Mouse (Mus musculus): Measurements from ENCODE around the gene Focad. TPM values are rescaled to one million over a fixed set of nuclear protein-coding genes. Genes with fewer than 3 reads are reported as not detected.

Focad gene
- polyA plus RNA-seq, 1 experiment, result 29.6 TPM

- Histone ChIP-seq H3K4me3 (replicated peaks; ENCODE audit: insufficient read depth, low read depth, low read length) (no peak overlapping the region), H3K27ac (ENCODE audit: insufficient read depth, low read length) (no peak overlapping the region), H3K27me3 (ENCODE audit: control insufficient read depth, insufficient read depth, low read length) (no peaks in the 10 kb centered on the region), H3K4me1 (ENCODE audit: control insufficient read depth, insufficient read depth, low read length) (no peaks in the 10 kb centered on the region)
- DNase-seq, result no peak
- 82% methylated on average over 6 of the region's 6 CpGs for WGBS
- TF ChIP-seq POLR2A (IDR thresholded peaks at IDR 0.05; ENCODE audit: borderline replicate concordance, insufficient read depth, low read length) (no peak), CTCF (IDR thresholded peaks at IDR 0.05; ENCODE audit: borderline replicate concordance, insufficient read depth, low read depth, low read length) (no peak)
Measured at GRCm38 (mm10) chr4:88300832-88301621, 206.6 kb downstream of the Focad start.

GRCm38 (mm10) chr4:88302291-88302690 lies 207.9 kb downstream of the Focad start:
- H3K4me3 ChIP-seq (replicated peaks; ENCODE audit: insufficient read depth, low read depth, low read length), result no peak overlapping the region
- peak in 1 of 2 experiments; percentile 39 for DNase-seq
- H3K4me1 ChIP-seq (ENCODE audit: control insufficient read depth, insufficient read depth, low read length), result no peaks in the 10 kb centered on the region
- TF ChIP-seq CTCF (IDR thresholded peaks at IDR 0.05; ENCODE audit: borderline replicate concordance, insufficient read depth, low read depth, low read length) (0 out of 2 replicates have a peak, but pooled peaks have one; percentile 12), POLR2A (IDR thresholded peaks at IDR 0.05; ENCODE audit: borderline replicate concordance, insufficient read depth, low read length) (no peak)
- H3K27ac ChIP-seq (ENCODE audit: insufficient read depth, low read length), result no peak overlapping the region
- no peaks in the 10 kb centered on the region for H3K27me3 ChIP-seq (ENCODE audit: control insufficient read depth, insufficient read depth, low read length)

- Histone ChIP-seq H3K4me1 (ENCODE audit: control insufficient read depth, insufficient read depth, low read length) (no peaks in the 10 kb centered on the region), H3K27ac (ENCODE audit: insufficient read depth, low read length) (no peak overlapping the region), H3K4me3 (replicated peaks; ENCODE audit: insufficient read depth, low read depth, low read length) (no peak overlapping the region), H3K27me3 (ENCODE audit: control insufficient read depth, insufficient read depth, low read length) (no peaks in the 10 kb centered on the region)
- no peak for DNase-seq
- 95% methylated on average over 3 of the region's 3 CpGs for WGBS
- TF ChIP-seq CTCF (IDR thresholded peaks at IDR 0.05; ENCODE audit: borderline replicate concordance, insufficient read depth, low read depth, low read length) (no peak), POLR2A (IDR thresholded peaks at IDR 0.05; ENCODE audit: borderline replicate concordance, insufficient read depth, low read length) (no peak)
Measured at GRCm38 (mm10) chr4:88307691-88308090, 213.3 kb downstream of the Focad start.

- no peak for DNase-seq
- no peaks in the 10 kb centered on the region for H3K4me1 ChIP-seq (ENCODE audit: control insufficient read depth, insufficient read depth, low read length)
- no peak overlapping the region for H3K4me3 ChIP-seq (replicated peaks; ENCODE audit: insufficient read depth, low read depth, low read length)
- 81% methylated on average over 10 of the region's 10 CpGs for WGBS
- no peak overlapping the region for H3K27ac ChIP-seq (ENCODE audit: insufficient read depth, low read length)
- TF ChIP-seq CTCF (IDR thresholded peaks at IDR 0.05; ENCODE audit: borderline replicate concordance, insufficient read depth, low read depth, low read length) (no peak), POLR2A (IDR thresholded peaks at IDR 0.05; ENCODE audit: borderline replicate concordance, insufficient read depth, low read length) (no peak)
- H3K27me3 ChIP-seq (ENCODE audit: control insufficient read depth, insufficient read depth, low read length), result no peaks in the 10 kb centered on the region
Measured at GRCm38 (mm10) chr4:88308342-88309116, 214.1 kb downstream of the Focad start.

GRCm38 (mm10) chr4:88309676-88310075 lies 215.2 kb downstream of the Focad start:
- peak in 1 of 2 experiments; percentile 20 for DNase-seq
- Histone ChIP-seq H3K4me3 (replicated peaks; ENCODE audit: insufficient read depth, low read depth, low read length) (no peak overlapping the region), H3K4me1 (ENCODE audit: control insufficient read depth, insufficient read depth, low read length) (no peaks in the 10 kb centered on the region), H3K27ac (ENCODE audit: insufficient read depth, low read length) (no peak overlapping the region), H3K27me3 (ENCODE audit: control insufficient read depth, insufficient read depth, low read length) (no peaks in the 10 kb centered on the region)
- TF ChIP-seq POLR2A (IDR thresholded peaks at IDR 0.05; ENCODE audit: borderline replicate concordance, insufficient read depth, low read length) (no peak), CTCF (IDR thresholded peaks at IDR 0.05; ENCODE audit: borderline replicate concordance, insufficient read depth, low read depth, low read length) (peak; percentile 46; the same call in 1 of the 2 replicates)
- 25% methylated on average over 2 of the region's 2 CpGs for WGBS

GRCm38 (mm10) chr4:88314898-88315297 lies 220.5 kb downstream of the Focad start:
- Histone ChIP-seq H3K4me1 (ENCODE audit: control insufficient read depth, insufficient read depth, low read length) (no peaks in the 10 kb centered on the region), H3K4me3 (replicated peaks; ENCODE audit: insufficient read depth, low read depth, low read length) (no peak overlapping the region), H3K27me3 (ENCODE audit: control insufficient read depth, insufficient read depth, low read length) (no peaks in the 10 kb centered on the region), H3K27ac (ENCODE audit: insufficient read depth, low read length) (no peak overlapping the region)
- WGBS, result 95% methylated on average over 3 of the region's 3 CpGs
- DNase-seq, result no peak
- TF ChIP-seq POLR2A (IDR thresholded peaks at IDR 0.05; ENCODE audit: borderline replicate concordance, insufficient read depth, low read length) (no peak), CTCF (IDR thresholded peaks at IDR 0.05; ENCODE audit: borderline replicate concordance, insufficient read depth, low read depth, low read length) (no peak)

GRCm38 (mm10) chr4:88320067-88320466 lies 225.6 kb downstream of the Focad start:
- TF ChIP-seq CTCF (IDR thresholded peaks at IDR 0.05; ENCODE audit: borderline replicate concordance, insufficient read depth, low read depth, low read length) (no peak), POLR2A (IDR thresholded peaks at IDR 0.05; ENCODE audit: borderline replicate concordance, insufficient read depth, low read length) (no peak)
- H3K4me1 ChIP-seq (ENCODE audit: control insufficient read depth, insufficient read depth, low read length), result no peaks in the 10 kb centered on the region
- no peaks in the 10 kb centered on the region for H3K27me3 ChIP-seq (ENCODE audit: control insufficient read depth, insufficient read depth, low read length)
- H3K27ac ChIP-seq (ENCODE audit: insufficient read depth, low read length), result no peak overlapping the region
- 86% methylated on average over 1 of the region's 1 CpGs for WGBS
- no peak overlapping the region for H3K4me3 ChIP-seq (replicated peaks; ENCODE audit: insufficient read depth, low read depth, low read length)
- no peak for DNase-seq

All from cerebellum, adult 2 months (tissue).